Mouse (Mus musculus): ENCODE data around the gene Ubl5. TPM values are rescaled to one million over a fixed set of nuclear protein-coding genes. Genes with fewer than 3 reads are reported as not detected.

Ubl5 gene
- 264 and 297 TPM in 2 replicates for polyA plus RNA-seq (2015; fragmentation: Nextera tagmentation; extraction: Ambion mirVana)

GRCm38 (mm10) chr9:20642101-20642895, at the start of gene Ubl5:
Gene Ubl5, plus strand, starts transcription at chr9:20642878.

GRCm38 (mm10) chr9:20644360-20645081, 1.8 kb downstream of the Ubl5 start, which contains the start of gene Fbxl12:
Gene Fbxl12, minus strand, starts transcription at chr9:20644767.

GRCm38 (mm10) chr9:20651602-20652259, 9.1 kb downstream of the Ubl5 start, which contains the start of gene Pin1:
Gene Pin1, plus strand, starts transcription at chr9:20652095.

Other genes with a start within 250 kb of the Ubl5 start
- gene Zfp26, start 182.7 kb upstream of the Ubl5 start, polyA plus RNA-seq (2015; fragmentation: Nextera tagmentation; extraction: Ambion mirVana), result 5.0 and 5.9 TPM in 2 replicates
- 7.0 and 7.2 TPM in 2 replicates for gene Zfp426, start 150.1 kb upstream of the Ubl5 start, polyA plus RNA-seq (2015; fragmentation: Nextera tagmentation; extraction: Ambion mirVana)
- 25.1 and 28.1 TPM in 2 replicates for gene Zfp266, start 121.5 kb upstream of the Ubl5 start, polyA plus RNA-seq (2015; fragmentation: Nextera tagmentation; extraction: Ambion mirVana)
- 5.5 and 7.1 TPM in 2 replicates for gene Zfp846, start 61.6 kb upstream of the Ubl5 start, polyA plus RNA-seq (2015; fragmentation: Nextera tagmentation; extraction: Ambion mirVana)
- gene Fbxl12, start 1.9 kb downstream of the Ubl5 start, polyA plus RNA-seq (2015; fragmentation: Nextera tagmentation; extraction: Ambion mirVana), result 13.1 and 13.8 TPM in 2 replicates
- 30.5 and 31.7 TPM in 2 replicates for gene Pin1, start 9.2 kb downstream of the Ubl5 start, polyA plus RNA-seq (2015; fragmentation: Nextera tagmentation; extraction: Ambion mirVana)
- gene Olfm2, start 103.5 kb downstream of the Ubl5 start, polyA plus RNA-seq (2015; fragmentation: Nextera tagmentation; extraction: Ambion mirVana), result 1.0 and 1.9 TPM in 2 replicates
- gene Col5a3, start 172.2 kb downstream of the Ubl5 start, polyA plus RNA-seq (2015; fragmentation: Nextera tagmentation; extraction: Ambion mirVana), result 32.7 and 37.9 TPM in 2 replicates
- gene Rdh8, start 175.6 kb downstream of the Ubl5 start, polyA plus RNA-seq (2015; fragmentation: Nextera tagmentation; extraction: Ambion mirVana), result not detected in 2 replicates
- gene A230050P20Rik, start 225.8 kb downstream of the Ubl5 start, polyA plus RNA-seq (2015; fragmentation: Nextera tagmentation; extraction: Ambion mirVana), result 5.3 and 6.4 TPM in 2 replicates
- 4.1 and 4.4 TPM in 2 replicates for gene Angptl6, start 236.8 kb downstream of the Ubl5 start, polyA plus RNA-seq (2015; fragmentation: Nextera tagmentation; extraction: Ambion mirVana)
- 27.7 and 28.3 TPM in 2 replicates for gene Ppan, start 245.3 kb downstream of the Ubl5 start, polyA plus RNA-seq (2015; fragmentation: Nextera tagmentation; extraction: Ambion mirVana)

Data from skeletal muscle tissue, postnatal 0 days (tissue).